Comparison of ENCODE assay signal across 12 mouse cellular contexts in the genomic region with DNA sequence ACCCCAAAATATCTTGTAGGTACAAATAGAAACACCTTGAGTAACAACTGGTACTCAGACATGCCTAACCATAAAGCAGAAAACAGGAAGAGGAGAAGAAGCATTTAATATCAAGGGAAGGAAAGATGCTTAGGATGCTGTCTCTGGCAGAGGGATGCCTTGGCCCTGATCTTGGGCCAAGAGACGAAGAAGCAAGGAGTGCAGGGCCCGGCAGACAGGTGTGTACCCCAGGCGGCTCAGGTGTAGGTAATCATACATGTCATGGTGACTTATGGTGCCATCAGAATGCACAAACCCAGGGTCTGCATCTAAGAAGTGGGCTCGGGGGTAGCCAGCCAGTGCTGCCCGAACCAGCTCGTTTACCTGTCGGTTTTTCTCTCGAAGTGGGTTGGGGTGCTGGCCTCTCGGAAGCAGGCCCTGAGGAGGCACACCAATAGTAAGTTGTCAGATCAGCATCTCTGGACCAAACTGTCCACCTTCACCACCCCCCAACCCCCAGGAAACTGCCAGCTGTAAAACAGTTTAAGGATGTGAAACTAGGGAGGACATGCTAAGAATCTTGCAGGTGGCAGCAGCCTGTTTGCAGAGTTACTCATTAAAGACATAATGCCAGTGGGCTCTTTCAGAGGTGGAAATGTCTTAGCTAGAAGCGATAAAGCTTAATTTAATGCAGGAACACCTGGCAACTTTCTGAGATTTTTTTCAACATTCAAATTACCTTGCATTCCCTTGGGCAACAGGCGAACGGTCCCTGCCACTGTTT. TPM values are rescaled to one million over a fixed set of nuclear protein-coding genes. Genes with fewer than 3 reads are reported as not detected.
DNase-seq lines count a peak whose midpoint lies in the region; ATAC-seq lines count a peak whose summit lies in the region.
"Had no signal": no experiment of that assay in that cellular context is flagged by ENCODE, and none has a peak within 500 bp of the region (broad histone marks: within the 10 kb centered on the region; RNA-seq: fewer than 3 reads in every experiment).

No protein-coding gene starts in this region.

- H3K36me3 ChIP-seq in forebrain, embryonic 13.5 days (ENCODE audit: poor library complexity, severe bottlenecking): peaks cover 61% of the 10 kb centered on the region
- H3K36me3 ChIP-seq in forebrain, embryonic 16.5 days (ENCODE audit: control insufficient read depth, insufficient read depth): peaks cover 26% of the 10 kb centered on the region
- peaks cover 58% of the 10 kb centered on the region for H3K36me3 ChIP-seq in limb, embryonic 15.5 days
- H3K36me3 ChIP-seq in limb, embryonic 10.5 days: peaks cover 64% of the 10 kb centered on the region
- peaks cover 28% of the 10 kb centered on the region for H3K36me3 ChIP-seq in midbrain, embryonic 16.5 days (ENCODE audit: control insufficient read depth, insufficient read depth, low read length)
- peaks cover 32% of the 10 kb centered on the region for H3K36me3 ChIP-seq in heart, embryonic 11.5 days (ENCODE audit: control insufficient read depth, insufficient read depth, low read length)

- H3K27me3 ChIP-seq in forebrain, embryonic 13.5 days: no peaks in the 10 kb centered on the region
- H3K27me3 ChIP-seq in forebrain, embryonic 16.5 days (replicated peaks; ENCODE audit: control insufficient read depth, insufficient read depth, low read length): no peaks in the 10 kb centered on the region
- H3K27me3 ChIP-seq in limb, embryonic 15.5 days: no peaks in the 10 kb centered on the region
- H3K27me3 ChIP-seq in limb, embryonic 10.5 days (ENCODE audit: low read depth, poor library complexity, severe bottlenecking): no peaks in the 10 kb centered on the region
- H3K27me3 ChIP-seq in midbrain, embryonic 16.5 days (ENCODE audit: control insufficient read depth, insufficient read depth, low read depth, low read length): no peaks in the 10 kb centered on the region
- H3K27me3 ChIP-seq in heart, embryonic 11.5 days (ENCODE audit: control insufficient read depth, insufficient read depth, low read length): no peaks in the 10 kb centered on the region
- H3K27me3 ChIP-seq: limb, embryonic 12.5 days had no signal

- no peaks in the 10 kb centered on the region for H3K9me3 ChIP-seq in forebrain, embryonic 13.5 days (replicated peaks)
- H3K9me3 ChIP-seq in forebrain, embryonic 16.5 days (ENCODE audit: control insufficient read depth, low read length): no peaks in the 10 kb centered on the region
- no peaks in the 10 kb centered on the region for H3K9me3 ChIP-seq in limb, embryonic 15.5 days
- no peaks in the 10 kb centered on the region for H3K9me3 ChIP-seq in limb, embryonic 10.5 days (replicated peaks)
- H3K9me3 ChIP-seq in midbrain, embryonic 16.5 days (replicated peaks; ENCODE audit: control insufficient read depth, low read length, poor library complexity, severe bottlenecking): no peaks in the 10 kb centered on the region
- H3K9me3 ChIP-seq in heart, embryonic 11.5 days (replicated peaks; ENCODE audit: control insufficient read depth, low read length): no peaks in the 10 kb centered on the region
- H3K9me3 ChIP-seq: limb, embryonic 12.5 days had no signal

- H3K4me1 ChIP-seq in forebrain, embryonic 13.5 days: peaks cover 54% of the 10 kb centered on the region
- H3K4me1 ChIP-seq in forebrain, embryonic 16.5 days (replicated peaks; ENCODE audit: control insufficient read depth, insufficient read depth, low read length): peaks cover 28% of the 10 kb centered on the region
- H3K4me1 ChIP-seq in limb, embryonic 15.5 days: peaks cover 44% of the 10 kb centered on the region
- peaks cover 32% of the 10 kb centered on the region for H3K4me1 ChIP-seq in limb, embryonic 10.5 days
- peaks cover 21% of the 10 kb centered on the region for H3K4me1 ChIP-seq in midbrain, embryonic 16.5 days (ENCODE audit: control insufficient read depth, insufficient read depth, low read length)
- H3K4me1 ChIP-seq in heart, embryonic 11.5 days (ENCODE audit: control insufficient read depth, insufficient read depth, low read length): peaks cover 18% of the 10 kb centered on the region

- no peak overlapping the region for H3K27ac ChIP-seq in forebrain, embryonic 13.5 days
- H3K27ac ChIP-seq in forebrain, embryonic 16.5 days (ENCODE audit: low read length): no peak overlapping the region
- H3K27ac ChIP-seq in limb, embryonic 15.5 days: peak overlapping the region; percentile 19; the same call in 1 of the 2 replicates
- H3K27ac ChIP-seq in limb, embryonic 10.5 days: no peak overlapping the region
- H3K27ac ChIP-seq in midbrain, embryonic 16.5 days (ENCODE audit: low read length): no peak overlapping the region
- H3K27ac ChIP-seq in heart, embryonic 11.5 days (ENCODE audit: low read depth, low read length): no peak overlapping the region

- ATAC-seq in forebrain, embryonic 13.5 days: no peak
- no peak for ATAC-seq in forebrain, embryonic 16.5 days
- no peak for ATAC-seq in limb, embryonic 15.5 days (ENCODE audit: insufficient number of reproducible peaks, low FRiP score, low TSS enrichment, low read depth)
- no peak for ATAC-seq in midbrain, embryonic 16.5 days
- no peak for ATAC-seq in heart, embryonic 11.5 days (replicated peaks; ENCODE audit: insufficient number of reproducible peaks, low FRiP score, low TSS enrichment)

- 88% methylated on average over 12 of the region's 12 CpGs for WGBS in forebrain, embryonic 13.5 days
- 87% methylated on average over 12 of the region's 12 CpGs for WGBS in forebrain, embryonic 16.5 days
- WGBS in limb, embryonic 15.5 days: 80% methylated on average over 12 of the region's 12 CpGs
- WGBS in limb, embryonic 10.5 days: 90% methylated on average over 12 of the region's 12 CpGs
- WGBS in midbrain, embryonic 16.5 days: 90% methylated on average over 12 of the region's 12 CpGs
- WGBS in heart, embryonic 11.5 days (ENCODE audit: insufficient replicate concordance): 86% methylated on average over 12 of the region's 12 CpGs

- peak overlapping the region; percentile 1; the same call in 1 of the 2 replicates for H3K4me3 ChIP-seq in forebrain, embryonic 13.5 days
- no peak overlapping the region for H3K4me3 ChIP-seq in forebrain, embryonic 16.5 days (replicated peaks; ENCODE audit: low read length)
- no peak overlapping the region for H3K4me3 ChIP-seq in limb, embryonic 15.5 days
- no peak overlapping the region; the same call in 1 of the 2 replicates for H3K4me3 ChIP-seq in limb, embryonic 10.5 days
- H3K4me3 ChIP-seq in midbrain, embryonic 16.5 days (ENCODE audit: low read depth, low read length): no peak overlapping the region
- no peak overlapping the region for H3K4me3 ChIP-seq in heart, embryonic 11.5 days (ENCODE audit: low read depth, low read length)

- no peak overlapping the region for H3K9ac ChIP-seq in forebrain, embryonic 13.5 days
- H3K9ac ChIP-seq in forebrain, embryonic 16.5 days (replicated peaks; ENCODE audit: low read depth, low read length): no peak overlapping the region
- H3K9ac ChIP-seq in limb, embryonic 15.5 days: no peak overlapping the region; the same call in 1 of the 2 replicates
- H3K9ac ChIP-seq in midbrain, embryonic 16.5 days (ENCODE audit: low read depth, low read length): no peak overlapping the region
- no peak overlapping the region for H3K9ac ChIP-seq in heart, embryonic 11.5 days (ENCODE audit: low read depth, low read length)

- H3K4me2 ChIP-seq in forebrain, embryonic 13.5 days: peak overlapping the region; percentile 79; the same call in 1 of the 2 replicates
- no peak overlapping the region for H3K4me2 ChIP-seq in forebrain, embryonic 16.5 days (ENCODE audit: low read length)
- no peak overlapping the region for H3K4me2 ChIP-seq in limb, embryonic 15.5 days
- H3K4me2 ChIP-seq in midbrain, embryonic 16.5 days (ENCODE audit: low read length): peak overlapping the region; percentile 73
- no peak overlapping the region for H3K4me2 ChIP-seq in heart, embryonic 11.5 days

- no peak for DNase-seq in limb, embryonic 10.5 days (ENCODE audit: low spot score)
- DNase-seq in A20 (ENCODE audit: low read depth, low spot score): peak; percentile 92
- no peak for DNase-seq in right cerebral cortex, postnatal 25 days
- DNase-seq: kidney, adult 8-10 months; lung, postnatal 4 days had no signal

RNA-seq across cellular contexts. Expression of a gene that starts 2.6 kb away (rescaled TPM):
- polyA plus RNA-seq in forebrain, embryonic 13.5 days (2015; fragmentation: Nextera tagmentation; extraction: Ambion mirVana): 513 and 525 TPM in 2 replicates
- polyA plus RNA-seq in forebrain, embryonic 16.5 days (2015; fragmentation: Nextera tagmentation; extraction: Ambion mirVana): 499 and 556 TPM in 2 replicates
- 176 and 198 TPM in 2 replicates for polyA plus RNA-seq in limb, embryonic 15.5 days (2015; fragmentation: Nextera tagmentation; extraction: Ambion mirVana)
- polyA plus RNA-seq in limb, embryonic 10.5 days (2016; fragmentation: Nextera tagmentation; extraction: Ambion mirVana): 224 and 248 TPM in 2 replicates
- 672 and 703 TPM in 2 replicates for polyA plus RNA-seq in midbrain, embryonic 16.5 days (2015; fragmentation: Nextera tagmentation; extraction: Ambion mirVana)
- polyA plus RNA-seq in heart, embryonic 11.5 days (2014; fragmentation: Nextera tagmentation; extraction: Ambion mirVana): 141 and 158 TPM in 2 replicates

RNA-seq across cellular contexts. Expression of a gene that starts 6.1 kb away (rescaled TPM):
- 0.93 and 1.6 TPM in 2 replicates for polyA plus RNA-seq in forebrain, embryonic 13.5 days (2015; fragmentation: Nextera tagmentation; extraction: Ambion mirVana)
- polyA plus RNA-seq in forebrain, embryonic 16.5 days (2015; fragmentation: Nextera tagmentation; extraction: Ambion mirVana): 1.4 and 2.2 TPM in 2 replicates
- 0.32 and 0.40 TPM in 2 replicates for polyA plus RNA-seq in limb, embryonic 15.5 days (2015; fragmentation: Nextera tagmentation; extraction: Ambion mirVana)
- 1.1 and 1.3 TPM in 2 replicates for polyA plus RNA-seq in limb, embryonic 10.5 days (2016; fragmentation: Nextera tagmentation; extraction: Ambion mirVana)
- 4.3 and 5.6 TPM in 2 replicates for polyA plus RNA-seq in midbrain, embryonic 16.5 days (2015; fragmentation: Nextera tagmentation; extraction: Ambion mirVana)
- polyA plus RNA-seq in heart, embryonic 11.5 days (2014; fragmentation: Nextera tagmentation; extraction: Ambion mirVana): 0.54 and 0.63 TPM in 2 replicates
- polyA plus RNA-seq: liver, embryonic 16.5 days had no signal

RNA-seq across cellular contexts. Expression of a gene that starts 10.8 kb away (rescaled TPM):
- polyA plus RNA-seq in forebrain, embryonic 13.5 days (2015; fragmentation: Nextera tagmentation; extraction: Ambion mirVana): 14.1 and 16.4 TPM in 2 replicates
- 24.5 and 41.2 TPM in 2 replicates for polyA plus RNA-seq in forebrain, embryonic 16.5 days (2015; fragmentation: Nextera tagmentation; extraction: Ambion mirVana)
- polyA plus RNA-seq in limb, embryonic 15.5 days (2015; fragmentation: Nextera tagmentation; extraction: Ambion mirVana): 0.50 and 0.61 TPM in 2 replicates
- polyA plus RNA-seq in limb, embryonic 10.5 days (2016; fragmentation: Nextera tagmentation; extraction: Ambion mirVana): 0.14 and 0.38 TPM in 2 replicates
- polyA plus RNA-seq in midbrain, embryonic 16.5 days (2015; fragmentation: Nextera tagmentation; extraction: Ambion mirVana): 83.8 and 98.0 TPM in 2 replicates
- 0.17 and 0.25 TPM in 2 replicates for polyA plus RNA-seq in heart, embryonic 11.5 days (2014; fragmentation: Nextera tagmentation; extraction: Ambion mirVana)

RNA-seq across cellular contexts. Expression of a gene that starts 21.8 kb away (rescaled TPM):
- 14.2 and 16.6 TPM in 2 replicates for polyA plus RNA-seq in forebrain, embryonic 13.5 days (2015; fragmentation: Nextera tagmentation; extraction: Ambion mirVana)
- 22.6 and 25.0 TPM in 2 replicates for polyA plus RNA-seq in forebrain, embryonic 16.5 days (2015; fragmentation: Nextera tagmentation; extraction: Ambion mirVana)
- polyA plus RNA-seq in limb, embryonic 15.5 days (2015; fragmentation: Nextera tagmentation; extraction: Ambion mirVana): 14.2 and 14.3 TPM in 2 replicates
- polyA plus RNA-seq in limb, embryonic 10.5 days (2016; fragmentation: Nextera tagmentation; extraction: Ambion mirVana): 17.6 and 22.2 TPM in 2 replicates
- 23.2 and 23.4 TPM in 2 replicates for polyA plus RNA-seq in midbrain, embryonic 16.5 days (2015; fragmentation: Nextera tagmentation; extraction: Ambion mirVana)
- polyA plus RNA-seq in heart, embryonic 11.5 days (2014; fragmentation: Nextera tagmentation; extraction: Ambion mirVana): 6.2 and 6.9 TPM in 2 replicates

RNA-seq across cellular contexts. Expression of a gene that starts 27.6 kb away (rescaled TPM):
- 45.9 and 47.0 TPM in 2 replicates for polyA plus RNA-seq in forebrain, embryonic 13.5 days (2015; fragmentation: Nextera tagmentation; extraction: Ambion mirVana)
- polyA plus RNA-seq in forebrain, embryonic 16.5 days (2015; fragmentation: Nextera tagmentation; extraction: Ambion mirVana): 42.2 and 48.0 TPM in 2 replicates
- 40.3 and 42.5 TPM in 2 replicates for polyA plus RNA-seq in limb, embryonic 15.5 days (2015; fragmentation: Nextera tagmentation; extraction: Ambion mirVana)
- polyA plus RNA-seq in limb, embryonic 10.5 days (2016; fragmentation: Nextera tagmentation; extraction: Ambion mirVana): 21.4 and 25.2 TPM in 2 replicates
- polyA plus RNA-seq in midbrain, embryonic 16.5 days (2015; fragmentation: Nextera tagmentation; extraction: Ambion mirVana): 33.8 and 38.8 TPM in 2 replicates
- polyA plus RNA-seq in heart, embryonic 11.5 days (2014; fragmentation: Nextera tagmentation; extraction: Ambion mirVana): 25.0 and 31.5 TPM in 2 replicates

Comparison
In these comparisons a context has a peak if more than half of its experiments do, and no peak if none do; other contexts are left out.
1. H3K4me2 ChIP-seq: peak in forebrain, embryonic 13.5 days (single experiment) and midbrain, embryonic 16.5 days (single experiment); none in forebrain, embryonic 16.5 days (single experiment), limb, embryonic 15.5 days (single experiment) and heart, embryonic 11.5 days (single experiment).